Mouse (Mus musculus) megakaryocyte, embryonic 14.5 days (primary cell): Measurements from ENCODE around the gene Sorl1. TPM values are rescaled to one million over a fixed set of nuclear protein-coding genes. Genes with fewer than 3 reads are reported as not detected.

Experiments used
- H3K27me3 ChIP-seq: replicated peaks from 2 replicates; pipeline ENCODE3; 2012; ENCODE audit warnings: inconsistent platforms
- H3K36me3 ChIP-seq: replicated peaks from 2 replicates; pipeline ENCODE3; 2012; ENCODE audit warnings: low read length, inconsistent platforms, mixed read lengths
- H3K4me1 ChIP-seq: 2 replicates; pipeline ENCODE4 v1.6.1; 2012; ENCODE audit warnings: inconsistent platforms
- H3K4me3 ChIP-seq: replicated peaks from 2 replicates; pipeline ENCODE3; 2012; ENCODE audit warnings: moderate library complexity, mild to moderate bottlenecking, inconsistent platforms
- H3K9me3 ChIP-seq: 2 replicates; pipeline ENCODE4 v1.6.1; 2012; ENCODE audit warnings: inconsistent platforms
- FLI1 ChIP-seq: IDR thresholded peaks from 2 replicates; pipeline ENCODE4 v1.6.1; 2012; ENCODE audit warnings: low read length, inconsistent platforms, mixed read lengths
- GATA1 ChIP-seq: IDR thresholded peaks from 3 replicates; pipeline ENCODE4 v1.6.1; 2012; ENCODE audit warnings: mixed read lengths, low read length, inconsistent platforms, borderline replicate concordance
- polyA plus RNA-seq: library from polyadenylated mRNA; stranded (reverse); fragments of >175 nt; gene quantifications from 2 replicates; pipeline ENCODE4 v1.2.3, GENCODE M21; 2012; ENCODE audit warnings: low replicate concordance; ENCODE audit not compliant: insufficient read depth

Sorl1 gene
- polyA plus RNA-seq, 1 experiment: 0.28 TPM

DNA sequence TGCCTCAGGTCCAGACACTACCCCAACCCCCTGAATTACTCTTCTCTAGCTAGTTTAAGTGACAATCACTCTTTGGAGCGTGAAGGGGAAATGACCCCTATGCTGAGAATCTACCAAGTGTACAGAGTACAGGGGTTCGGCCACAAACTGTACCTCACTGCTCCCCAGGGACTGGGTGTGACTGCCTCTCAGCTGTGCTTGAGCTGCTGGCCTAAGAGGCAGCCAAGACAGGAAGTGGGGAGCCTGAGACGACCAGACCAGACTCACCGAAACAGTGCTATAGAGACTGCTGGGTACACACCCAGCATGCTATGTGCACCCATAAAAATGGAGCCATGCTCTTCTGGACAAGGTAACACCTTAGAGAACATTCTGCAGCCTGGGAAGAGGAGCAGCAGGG, 95.3 kb downstream of the Sorl1 start:
- no peak for TF ChIP-seq GATA1
- TF ChIP-seq FLI1: no peak
- no peaks in the 10 kb centered on the region for H3K4me1 ChIP-seq
- H3K36me3 ChIP-seq: no peaks in the 10 kb centered on the region
- H3K4me3 ChIP-seq: no peak overlapping the region
- no peaks in the 10 kb centered on the region for H3K9me3 ChIP-seq
- H3K27me3 ChIP-seq: no peaks in the 10 kb centered on the region

DNA sequence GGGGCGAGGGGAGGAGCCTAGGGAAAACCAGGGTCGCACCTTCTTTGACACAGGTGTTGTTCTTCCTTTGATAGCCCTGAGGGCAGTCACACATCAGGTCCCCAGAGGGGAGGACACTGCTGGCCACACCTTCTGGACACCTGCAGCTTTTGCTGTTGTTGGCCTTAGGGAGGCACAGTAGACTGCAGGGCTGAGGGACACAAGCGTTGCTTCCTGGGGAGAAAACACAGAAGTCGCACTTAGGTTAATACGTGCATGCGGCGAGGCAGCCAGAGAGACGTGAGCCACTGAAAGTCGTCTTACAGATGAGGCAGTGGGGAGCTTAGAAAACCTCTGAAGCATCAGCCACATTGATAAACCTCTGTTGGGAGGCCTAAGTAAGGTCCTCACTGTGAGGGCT, 99.8 kb downstream of the Sorl1 start:
- Histone ChIP-seq H3K4me1 (no peaks in the 10 kb centered on the region), H3K36me3 (no peaks in the 10 kb centered on the region), H3K4me3 (no peak overlapping the region), H3K27me3 (no peaks in the 10 kb centered on the region), H3K9me3 (no peaks in the 10 kb centered on the region)
- TF ChIP-seq GATA1 (no peak), FLI1 (no peak)

DNA sequence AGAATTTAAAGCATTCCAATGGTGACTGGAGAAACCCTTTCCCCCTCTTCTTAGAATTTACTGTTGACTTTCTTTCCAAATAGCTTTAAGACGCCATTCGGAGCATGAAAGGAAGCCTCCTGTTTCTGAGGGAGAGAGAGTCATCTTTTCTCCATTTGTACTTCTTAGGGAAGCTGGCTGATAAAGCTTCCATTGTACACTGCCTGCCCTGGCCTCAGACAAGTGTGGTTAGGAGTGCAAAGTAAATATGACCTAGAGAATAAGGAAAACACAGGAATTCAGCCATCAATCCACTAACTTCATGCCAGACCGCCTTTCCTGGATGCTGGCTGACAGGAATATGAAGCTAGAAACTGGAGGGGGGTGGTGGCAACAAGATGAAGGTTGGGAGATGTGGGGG, 100.7 kb downstream of the Sorl1 start:
- TF ChIP-seq GATA1 (no peak), FLI1 (no peak)

GRCm38 (mm10) chr9:42022318-42022717, 101.8 kb downstream of the Sorl1 start:
- no peak overlapping the region for H3K4me3 ChIP-seq
- TF ChIP-seq FLI1: no peak
- TF ChIP-seq GATA1: no peak
- H3K4me1 ChIP-seq: no peaks in the 10 kb centered on the region
- no peaks in the 10 kb centered on the region for H3K36me3 ChIP-seq
- no peaks in the 10 kb centered on the region for H3K27me3 ChIP-seq
- no peaks in the 10 kb centered on the region for H3K9me3 ChIP-seq

More for the DNA sequence above, 100.7 kb downstream of the Sorl1 start:
- Histone ChIP-seq H3K36me3 (no peaks in the 10 kb centered on the region), H3K4me3 (no peak overlapping the region), H3K9me3 (no peaks in the 10 kb centered on the region), H3K4me1 (no peaks in the 10 kb centered on the region), H3K27me3 (no peaks in the 10 kb centered on the region)

- H3K27me3 ChIP-seq: no peaks in the 10 kb centered on the region
- no peak overlapping the region for H3K4me3 ChIP-seq
- TF ChIP-seq FLI1 (no peak), GATA1 (no peak)
- H3K9me3 ChIP-seq: peaks cover 12% of the 10 kb centered on the region
- H3K4me1 ChIP-seq: no peaks in the 10 kb centered on the region
- peaks cover 4% of the 10 kb centered on the region for H3K36me3 ChIP-seq
These were observed 104.6 kb downstream of the Sorl1 start for GRCm38 (mm10) chr9:42019308-42020031.

- H3K9me3 ChIP-seq: no peaks in the 10 kb centered on the region
- no peak overlapping the region for H3K4me3 ChIP-seq
- H3K36me3 ChIP-seq: no peaks in the 10 kb centered on the region
- TF ChIP-seq FLI1: no peak
- no peak for TF ChIP-seq GATA1
- no peaks in the 10 kb centered on the region for H3K4me1 ChIP-seq
- no peaks in the 10 kb centered on the region for H3K27me3 ChIP-seq
These were observed 115.6 kb downstream of the Sorl1 start for GRCm38 (mm10) chr9:42008501-42008900.

DNA sequence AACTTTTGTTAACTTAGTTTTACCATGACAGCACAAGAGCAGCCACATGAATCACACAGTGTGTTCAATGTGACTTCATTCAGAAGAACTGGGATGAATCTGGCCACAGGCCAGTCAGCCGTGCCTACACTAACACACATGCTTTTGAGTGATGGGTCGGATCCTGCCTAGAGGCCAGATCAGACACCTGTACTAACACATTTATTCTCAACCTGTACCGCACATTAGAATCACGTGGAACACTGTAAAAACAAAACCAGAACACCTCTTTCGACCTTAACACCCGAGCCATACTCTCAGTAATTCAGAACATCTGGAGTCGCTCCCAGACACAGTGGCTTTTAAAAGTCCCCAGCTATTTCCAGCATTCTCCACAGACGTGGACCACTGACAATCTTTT, 119.0 kb downstream of the Sorl1 start:
- TF ChIP-seq GATA1 (no peak), FLI1 (no peak)
- H3K27me3 ChIP-seq: peaks cover 3% of the 10 kb centered on the region
- H3K4me1 ChIP-seq: no peaks in the 10 kb centered on the region
- no peak overlapping the region for H3K4me3 ChIP-seq
- H3K9me3 ChIP-seq: no peaks in the 10 kb centered on the region
- H3K36me3 ChIP-seq: no peaks in the 10 kb centered on the region

DNA sequence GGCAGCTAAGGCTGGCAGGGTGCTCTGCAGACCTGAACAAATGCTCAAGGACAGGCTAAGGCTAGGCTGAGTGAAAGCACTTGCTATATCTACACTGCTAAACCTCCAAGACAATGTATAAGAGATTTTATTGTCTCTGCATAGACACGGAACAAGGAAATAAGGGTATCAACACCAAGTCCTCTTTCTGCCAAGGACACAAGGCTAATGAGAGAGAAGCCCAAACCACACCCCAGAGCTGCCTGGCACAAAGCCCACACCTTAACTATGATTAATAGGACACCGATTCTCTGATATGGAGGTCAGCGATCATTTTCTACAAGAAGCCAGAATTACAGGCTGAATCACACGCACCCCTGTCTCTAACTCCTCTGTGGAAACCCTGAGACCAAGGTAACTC, 120.0 kb downstream of the Sorl1 start:
- H3K36me3 ChIP-seq: no peaks in the 10 kb centered on the region
- H3K4me1 ChIP-seq: no peaks in the 10 kb centered on the region
- peaks cover 3% of the 10 kb centered on the region for H3K27me3 ChIP-seq
- no peaks in the 10 kb centered on the region for H3K9me3 ChIP-seq
- no peak overlapping the region for H3K4me3 ChIP-seq
- TF ChIP-seq GATA1 (no peak), FLI1 (no peak)

DNA sequence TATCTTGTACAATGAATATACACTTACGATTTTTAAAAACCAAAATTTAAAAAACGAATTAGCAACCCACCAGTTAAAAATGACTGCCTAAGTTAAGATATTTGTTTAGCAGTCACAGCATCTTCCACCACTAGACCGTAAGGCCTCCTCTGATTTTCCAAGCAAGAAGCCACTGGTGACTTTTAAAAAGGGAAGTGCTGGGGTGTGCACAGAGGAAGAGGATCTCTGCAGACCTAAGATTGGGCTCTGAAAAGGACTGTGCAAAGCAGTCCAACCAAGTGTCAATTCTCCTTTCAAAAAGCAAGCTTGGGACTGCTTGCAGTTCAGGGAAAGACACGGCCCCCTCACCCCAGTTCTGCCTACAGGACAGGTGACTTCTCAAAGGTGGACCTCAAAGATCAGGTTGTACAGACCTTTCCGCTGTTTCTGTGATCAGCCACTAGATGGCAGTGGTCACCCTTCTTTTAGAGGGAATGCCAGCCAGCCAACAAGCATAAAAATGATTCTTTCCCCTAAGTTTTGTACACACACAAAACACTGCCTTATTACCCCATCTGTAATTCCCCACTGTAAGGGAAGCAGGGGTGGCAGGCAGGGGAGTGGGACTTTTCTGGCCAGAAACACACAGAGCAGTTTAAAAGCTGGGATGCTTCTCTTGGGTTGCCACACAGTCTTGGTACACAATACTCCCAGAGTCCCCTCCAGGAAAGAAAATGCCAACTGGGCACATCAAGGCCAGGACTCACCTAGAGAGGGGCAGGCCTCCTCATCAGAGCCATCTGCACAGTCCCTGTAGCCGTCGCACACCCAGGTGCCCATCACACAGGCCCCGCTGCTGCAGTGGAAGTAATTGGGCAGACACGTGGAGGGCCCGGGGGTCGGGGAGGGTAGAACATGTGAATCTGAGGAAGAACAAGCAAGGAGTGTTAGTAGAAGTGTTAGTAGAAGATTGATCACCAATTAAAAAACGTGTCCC, 124.3 kb downstream of the Sorl1 start:
- H3K36me3 ChIP-seq: no peaks in the 10 kb centered on the region
- H3K27me3 ChIP-seq: peaks cover 3% of the 10 kb centered on the region
- H3K9me3 ChIP-seq: no peaks in the 10 kb centered on the region
- TF ChIP-seq GATA1 (no peak), FLI1 (no peak)
- H3K4me3 ChIP-seq: no peak overlapping the region
- H3K4me1 ChIP-seq: no peaks in the 10 kb centered on the region

GRCm38 (mm10) chr9:41995278-41995677, 128.8 kb downstream of the Sorl1 start:
- no peak for TF ChIP-seq GATA1
- no peak for TF ChIP-seq FLI1
- Histone ChIP-seq H3K9me3 (no peaks in the 10 kb centered on the region), H3K27me3 (no peaks in the 10 kb centered on the region), H3K4me3 (no peak overlapping the region), H3K36me3 (no peaks in the 10 kb centered on the region), H3K4me1 (no peaks in the 10 kb centered on the region)
